Mouse (Mus musculus) left cerebral cortex, postnatal 14 days (tissue): ENCODE measurements around the gene Xpo4. TPM values are rescaled to one million over a fixed set of nuclear protein-coding genes. Genes with fewer than 3 reads are reported as not detected.

ENCODE experiments used
- DNase-seq, 2 experiments: peaks; one replicate each; pipeline ENCODE4 v3.0.0; 2021 to 2022; ENCODE audit warnings: low spot score in 2 of 2, mixed read lengths in 1 of 2
- intact Hi-C: fragments of 180-260 bp; cut with DNase I; formaldehyde crosslinking; loops from one replicate; pipeline ENCODE4 v1.15.1; 2025
- total RNA-seq, 2 experiments: library from RNA; stranded (reverse); gene quantifications; 2 replicates each; pipeline ENCODE4 v1.2.3; 2021

Xpo4 gene
- total RNA-seq, 2 experiments from 2014 or later = 12.8 to 13.0 TPM

DNA sequence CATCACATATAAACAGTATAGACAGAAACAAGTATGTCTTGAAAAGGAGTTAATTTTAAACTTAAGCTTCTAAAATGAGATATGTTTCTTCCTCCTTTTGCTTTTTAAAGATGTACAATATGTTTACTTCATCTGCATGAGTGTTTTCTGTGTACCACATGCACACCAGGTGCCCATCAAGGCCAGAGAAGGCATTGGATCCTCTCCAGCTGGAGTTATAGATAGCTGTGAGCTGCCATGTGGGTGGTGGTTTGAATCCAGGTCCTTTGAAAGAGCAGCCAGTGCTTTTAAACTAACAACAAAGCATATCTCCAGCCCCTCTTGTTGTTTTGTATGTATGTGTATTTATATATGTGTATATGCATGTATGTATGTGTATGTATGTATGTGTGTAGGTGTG is 112.3 kb downstream of the Xpo4 start:
- DNase-seq = no peak
- intact Hi-C loops = no loop called here

DNA sequence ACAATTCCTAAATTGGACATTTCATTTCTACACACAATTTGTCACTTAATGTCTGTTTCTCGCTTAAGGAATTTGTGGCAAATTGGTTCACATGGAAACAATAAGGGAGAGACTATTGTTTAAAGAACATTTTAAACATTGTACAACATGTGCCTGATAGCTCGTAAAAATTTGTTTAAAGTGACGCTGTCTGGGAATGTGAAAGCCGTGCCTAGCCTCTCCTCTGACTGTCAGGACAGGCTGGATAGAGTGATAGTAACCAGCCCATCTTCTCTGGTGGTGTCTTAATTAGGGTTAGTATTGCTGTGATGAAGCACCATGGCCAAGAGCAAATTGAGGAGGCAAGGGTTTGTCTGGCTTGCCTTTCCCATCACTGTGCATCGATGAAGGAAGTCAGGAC is 118.2 kb downstream of the Xpo4 start:
- DNase-seq = no peak
- intact Hi-C loops = no loop called here

DNA sequence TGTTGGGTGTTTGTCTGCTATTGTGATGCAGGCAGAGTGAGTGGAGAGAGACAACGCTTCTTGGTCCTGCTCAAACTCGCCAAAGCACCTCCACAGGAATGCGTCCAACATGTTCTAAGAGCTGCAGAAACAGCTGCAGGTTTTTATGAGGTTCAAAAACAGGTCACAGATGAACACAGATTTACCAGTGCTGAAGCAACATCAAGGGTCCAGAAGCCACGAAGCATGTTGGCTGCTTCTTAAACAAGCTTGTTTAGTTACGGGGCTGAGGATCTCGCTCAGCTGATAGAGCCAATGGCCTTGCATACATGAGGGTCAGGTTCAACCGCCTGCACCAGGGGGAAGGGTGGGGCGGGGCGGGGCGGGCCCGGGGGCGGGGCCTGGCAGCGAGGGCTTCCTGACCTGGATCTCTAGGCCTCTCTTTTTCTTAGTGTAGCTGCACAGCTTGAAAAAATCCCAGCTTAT is 118.6 kb downstream of the Xpo4 start:
- intact Hi-C loops = no loop called here
- DNase-seq = no peak

DNA sequence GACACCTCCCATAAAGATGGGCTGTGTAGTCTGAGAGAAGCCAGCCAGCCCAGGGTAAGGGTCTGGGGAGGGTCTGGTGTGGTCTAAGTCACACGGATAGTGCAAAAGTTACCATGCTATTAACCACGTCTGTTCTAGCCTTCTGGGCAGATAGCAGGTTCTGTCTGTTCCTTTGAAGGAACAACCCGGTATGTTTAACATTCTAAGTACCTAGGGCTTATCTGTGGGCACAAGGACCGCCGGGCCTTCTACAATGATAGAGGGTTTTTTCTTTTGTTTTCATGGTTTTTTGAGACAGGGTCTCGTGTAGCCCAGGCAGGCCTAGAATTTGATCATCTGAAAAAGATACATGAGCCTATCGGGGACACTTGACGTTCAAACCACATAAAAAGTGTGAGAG is 119.1 kb downstream of the Xpo4 start:
- no peak for DNase-seq
- intact Hi-C loops = no loop called here

DNA sequence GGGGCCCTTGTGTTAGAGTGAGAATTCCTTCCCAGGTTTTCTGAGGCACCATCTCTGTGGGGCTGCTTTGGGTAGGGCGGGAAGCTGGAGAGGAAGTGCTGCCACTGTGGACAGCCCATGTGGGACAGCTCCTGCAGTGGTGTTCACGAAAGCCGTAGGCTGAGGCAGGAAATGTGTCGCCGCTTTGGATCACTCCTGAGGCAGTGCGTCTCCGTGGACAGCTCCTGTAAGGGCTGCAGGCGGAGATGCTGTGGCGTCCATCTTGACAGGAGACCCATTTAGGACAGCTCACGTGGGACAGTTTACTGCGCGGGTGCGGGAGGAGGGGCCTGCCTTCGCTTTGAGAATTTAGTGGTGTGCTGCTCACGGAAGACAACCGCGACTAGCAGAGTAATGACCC is 119.7 kb downstream of the Xpo4 start:
- no peak for DNase-seq
- intact Hi-C loops = no loop called here

DNA sequence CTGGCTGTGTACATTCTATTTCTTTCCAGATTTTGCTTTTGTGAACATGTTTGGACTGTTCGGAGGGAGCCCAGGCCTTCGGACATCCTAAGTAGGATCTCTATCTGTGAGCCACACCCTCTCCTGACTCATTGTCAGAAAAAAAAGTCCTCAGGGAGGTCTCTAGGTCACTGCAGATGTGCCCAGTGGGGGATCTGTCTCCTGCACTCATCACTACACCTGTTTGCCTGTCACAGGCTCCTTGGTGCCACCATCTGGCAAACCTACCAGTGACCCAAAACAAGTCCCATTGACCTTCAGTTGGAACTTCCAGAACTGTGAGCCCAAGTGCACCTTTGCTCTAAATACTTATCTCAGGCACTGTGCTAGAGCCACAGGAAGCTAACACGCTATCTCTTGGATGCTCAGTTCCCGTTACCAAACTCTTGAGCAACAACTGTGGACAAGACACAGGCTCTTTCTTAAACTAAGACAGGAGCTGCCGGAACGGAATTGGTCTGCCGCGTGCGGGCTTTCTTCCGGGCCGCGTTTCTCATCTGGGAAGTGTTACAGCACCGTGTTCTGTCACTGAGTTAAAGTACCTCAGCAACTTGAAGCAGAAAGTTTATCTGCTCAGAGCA is 121.7 kb downstream of the Xpo4 start:
- DNase-seq = no peak
- intact Hi-C loops = no loop called here

DNA sequence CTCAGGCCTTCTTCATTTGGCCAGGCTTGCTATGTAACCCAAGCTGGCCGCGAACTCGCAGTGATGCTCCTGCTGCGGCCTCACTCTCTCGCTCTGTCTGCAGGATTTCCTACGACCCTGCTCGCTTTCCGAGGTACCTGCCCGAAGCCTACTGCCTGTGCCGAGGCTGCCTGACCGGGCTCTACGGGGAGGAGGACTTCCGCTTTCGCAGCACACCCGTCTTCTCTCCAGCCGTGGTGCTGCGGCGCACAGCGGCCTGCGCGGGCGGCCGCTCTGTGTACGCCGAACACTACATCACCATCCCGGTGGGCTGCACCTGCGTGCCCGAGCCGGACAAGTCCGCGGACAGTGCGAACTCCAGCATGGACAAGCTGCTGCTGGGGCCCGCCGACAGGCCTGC is 123.0 kb downstream of the Xpo4 start:
- intact Hi-C loops = no loop called here

DNA sequence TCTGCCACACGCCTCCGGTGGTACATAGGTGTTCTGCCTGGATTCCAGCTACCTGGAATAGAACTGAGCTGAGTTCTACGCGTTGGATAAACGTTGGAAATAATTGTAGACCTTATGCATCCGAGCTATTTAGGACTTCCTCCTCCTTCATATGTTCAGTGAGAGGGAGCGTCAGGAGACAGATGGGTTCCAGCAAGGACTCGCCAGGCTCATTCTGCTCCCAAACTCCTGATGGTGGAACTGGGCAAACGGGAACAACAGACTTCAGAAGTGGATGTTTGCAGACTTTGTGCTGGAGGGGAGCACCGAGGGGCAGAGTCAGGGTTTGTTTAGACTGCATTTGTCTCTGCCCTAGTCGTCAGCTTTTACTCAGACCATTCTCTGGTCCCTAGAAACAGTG is 124.5 kb downstream of the Xpo4 start:
- peak in 1 of 2 experiments; percentile 51 for DNase-seq

More for the DNA sequence above, 123.0 kb downstream of the Xpo4 start:
- no peak for DNase-seq

DNA sequence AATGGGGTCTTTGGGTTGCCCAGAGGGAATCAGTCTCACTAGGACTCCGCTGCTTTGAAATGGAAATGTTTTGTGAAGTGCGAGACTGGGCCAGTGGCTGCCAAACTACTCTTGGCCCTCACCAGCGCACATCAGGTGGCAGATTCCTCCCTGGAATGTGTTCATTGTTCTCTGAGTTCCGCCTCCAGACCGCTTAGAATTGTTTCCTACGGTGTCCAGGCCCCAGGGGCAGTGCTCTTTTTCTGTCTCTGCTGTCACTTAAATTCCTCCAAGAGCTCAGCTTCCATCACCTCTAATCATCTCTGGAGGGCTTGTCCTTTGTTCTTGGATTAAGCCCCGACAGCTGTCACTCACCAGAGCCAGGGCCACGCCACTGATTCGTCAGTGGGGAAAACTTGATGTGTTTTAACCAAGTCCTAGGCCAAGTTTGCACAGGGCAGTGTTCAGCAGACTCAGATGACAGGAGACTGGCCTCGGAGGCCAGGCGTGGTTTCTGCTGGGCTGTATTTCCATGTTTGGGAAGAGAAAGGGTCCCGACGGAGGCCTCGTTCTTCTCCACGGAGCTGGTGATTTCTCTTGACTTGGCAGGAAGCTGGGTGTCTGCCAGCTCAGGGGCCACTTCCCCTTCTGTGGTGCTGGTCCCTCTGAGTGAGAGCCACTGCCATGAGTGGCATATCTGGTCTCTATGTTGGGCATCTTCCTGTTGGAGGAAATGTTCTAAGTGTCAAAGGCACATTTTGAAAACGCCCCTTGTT is 127.8 kb downstream of the Xpo4 start:
- DNase-seq = no peak
- intact Hi-C loops = no loop called here

More for the DNA sequence above, 124.5 kb downstream of the Xpo4 start:
- intact Hi-C loops = no loop called here

DNA sequence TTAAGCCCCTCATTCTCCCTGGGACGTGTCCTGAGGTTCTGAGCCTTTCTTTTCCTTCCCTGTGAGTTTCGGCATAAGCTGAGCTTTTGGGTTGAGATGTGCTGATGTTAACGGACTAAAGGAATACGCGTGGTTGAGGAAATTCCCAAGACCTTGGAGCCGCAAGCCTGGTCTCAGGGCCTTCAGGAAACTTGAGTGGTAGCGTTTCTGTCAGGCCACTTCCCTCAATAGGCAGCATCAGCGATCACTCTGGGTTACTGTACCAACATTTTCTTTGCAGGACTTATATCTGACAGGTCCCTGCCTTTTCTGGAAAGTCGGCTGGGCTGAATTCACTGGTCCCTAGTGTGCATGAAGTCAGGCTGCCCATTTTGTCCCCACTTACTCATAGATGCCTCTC is 128.4 kb downstream of the Xpo4 start:
- intact Hi-C loops = no loop called here
- no peak for DNase-seq

DNA sequence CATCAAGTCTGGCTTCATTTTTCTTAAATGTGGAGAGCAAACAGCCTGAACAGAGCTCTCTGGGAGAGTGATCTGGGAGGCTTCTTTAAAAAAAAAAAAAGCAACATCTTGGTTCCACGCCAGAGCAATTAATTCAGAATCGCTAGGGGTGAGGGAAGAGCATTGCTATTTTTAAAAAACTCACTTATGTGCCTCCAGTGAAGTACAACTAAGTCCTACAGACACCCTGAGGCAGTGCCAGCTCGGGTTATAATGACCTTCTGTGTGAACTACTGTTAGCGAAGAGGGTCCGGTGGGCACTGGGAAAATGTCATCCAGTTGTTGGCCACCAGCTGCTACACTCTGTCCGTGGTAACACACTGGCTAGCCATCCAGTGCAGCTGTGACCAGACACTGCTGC is 129.6 kb downstream of the Xpo4 start:
- no peak for DNase-seq
- intact Hi-C loops = no loop called here

DNA sequence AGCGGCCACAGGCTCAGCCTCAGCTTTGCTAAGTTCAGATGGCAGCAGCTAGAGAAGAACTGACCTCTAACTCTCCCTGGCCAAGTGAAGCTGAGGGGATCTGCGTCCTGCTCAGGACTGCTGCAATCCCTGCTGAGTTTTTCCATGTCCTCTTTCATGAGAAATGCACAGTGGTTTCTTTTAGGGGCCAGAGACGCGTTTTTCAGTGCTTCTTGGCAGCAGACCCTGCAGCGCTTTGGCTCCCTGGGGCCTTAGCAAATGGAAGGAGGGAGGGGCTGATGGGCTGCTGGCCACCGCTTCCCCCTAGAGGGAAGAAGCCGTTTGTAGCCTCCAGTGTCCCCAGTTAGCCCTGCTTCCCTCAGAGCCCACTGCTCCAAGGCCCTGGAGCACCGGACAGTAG is 130.3 kb downstream of the Xpo4 start:
- peak in 1 of 2 experiments; percentile 59 for DNase-seq
- intact Hi-C loops = loop anchor here (5.0 kb wide), 1 partner anchor 82 kb away; no protein-coding TSS in a partner anchor

DNA sequence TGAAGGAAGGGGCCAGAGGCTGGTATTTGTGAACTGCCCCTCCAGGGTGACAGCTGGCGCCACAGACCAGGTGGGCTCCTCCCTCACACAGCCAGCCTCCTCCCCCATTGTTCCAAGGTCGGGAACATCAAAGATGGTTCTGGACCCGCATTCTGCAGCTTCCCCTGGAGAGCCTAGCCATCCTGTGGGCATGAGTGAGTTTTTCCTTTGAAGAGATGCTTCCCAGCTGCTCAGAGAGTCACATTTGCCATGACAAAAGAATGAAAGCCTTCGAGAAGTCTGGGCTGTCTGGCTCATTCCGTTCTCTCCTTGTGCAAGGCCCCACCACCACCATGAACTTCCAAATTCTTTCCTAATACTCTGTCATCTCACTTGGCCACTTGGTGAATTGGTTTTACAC is 130.9 kb downstream of the Xpo4 start:
- intact Hi-C loops = loop anchor here (5.0 kb wide), 1 partner anchor 83 kb away; no protein-coding TSS in a partner anchor
- DNase-seq = no peak

DNA sequence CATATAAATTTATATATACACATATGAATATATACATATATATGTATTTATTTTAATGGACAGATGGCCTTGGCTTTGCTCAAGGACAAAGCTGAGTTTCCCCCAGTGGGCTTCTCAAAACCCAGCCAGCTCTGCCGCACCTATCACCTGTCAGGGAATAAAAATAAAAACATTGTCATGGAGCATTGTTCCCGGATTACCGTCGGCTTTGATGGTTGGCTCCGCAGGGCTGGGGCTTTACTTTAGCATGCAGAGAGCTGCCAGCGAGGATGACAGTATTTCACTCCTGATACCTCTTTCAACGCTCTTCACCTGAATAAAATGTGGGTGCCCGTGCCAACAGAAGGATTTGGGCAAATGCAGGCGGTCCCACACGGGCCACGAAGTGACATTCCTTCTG is 131.4 kb downstream of the Xpo4 start:
- no peak for DNase-seq
- intact Hi-C loops = loop anchor here (5.0 kb wide), 1 partner anchor 83 kb away; no protein-coding TSS in a partner anchor

DNA sequence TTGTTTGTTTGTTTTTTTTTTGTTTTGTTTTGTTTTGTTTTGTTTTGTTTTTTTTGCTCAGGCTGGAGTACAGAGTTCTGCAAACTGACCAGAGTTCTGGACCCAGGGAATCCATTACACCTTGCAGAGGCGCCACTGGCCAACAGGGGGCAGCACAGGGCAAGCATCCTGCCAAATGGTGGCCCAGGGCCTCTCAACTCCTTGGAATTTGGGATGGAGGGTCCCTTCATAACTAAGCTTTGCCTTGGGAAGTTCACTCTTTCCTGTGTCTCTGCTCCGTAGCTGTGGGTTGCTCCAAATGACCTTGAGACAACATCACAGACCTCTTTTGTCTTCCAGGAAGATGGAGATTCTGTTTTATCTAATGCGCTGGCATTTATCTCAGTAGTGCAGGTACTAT is 132.0 kb downstream of the Xpo4 start:
- intact Hi-C loops = loop anchor here (5.0 kb wide), 1 partner anchor 84 kb away; no protein-coding TSS in a partner anchor
- DNase-seq = peak in 1 of 2 experiments; percentile 66

DNA sequence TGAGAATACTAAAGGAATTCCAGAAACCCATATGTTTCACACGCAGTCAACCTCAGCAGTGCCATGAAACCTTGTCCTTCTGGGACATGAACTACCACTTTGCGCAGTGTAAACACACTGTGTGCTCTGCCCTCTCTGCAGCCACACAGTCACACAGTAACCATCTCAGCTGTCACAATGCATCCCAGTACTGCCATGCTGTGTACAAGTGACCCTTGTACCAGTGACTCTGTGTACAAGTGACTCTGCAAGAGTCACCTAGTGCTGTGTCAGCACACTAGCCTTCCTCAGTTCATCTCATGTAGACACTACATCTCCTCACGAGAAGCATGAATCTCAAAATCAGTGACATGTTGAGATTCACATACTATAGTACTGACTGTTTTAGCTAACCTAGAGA is 132.7 kb downstream of the Xpo4 start:
- intact Hi-C loops = loop anchor here (5.0 kb wide), 1 partner anchor 85 kb away; no protein-coding TSS in a partner anchor
- no peak for DNase-seq

DNA sequence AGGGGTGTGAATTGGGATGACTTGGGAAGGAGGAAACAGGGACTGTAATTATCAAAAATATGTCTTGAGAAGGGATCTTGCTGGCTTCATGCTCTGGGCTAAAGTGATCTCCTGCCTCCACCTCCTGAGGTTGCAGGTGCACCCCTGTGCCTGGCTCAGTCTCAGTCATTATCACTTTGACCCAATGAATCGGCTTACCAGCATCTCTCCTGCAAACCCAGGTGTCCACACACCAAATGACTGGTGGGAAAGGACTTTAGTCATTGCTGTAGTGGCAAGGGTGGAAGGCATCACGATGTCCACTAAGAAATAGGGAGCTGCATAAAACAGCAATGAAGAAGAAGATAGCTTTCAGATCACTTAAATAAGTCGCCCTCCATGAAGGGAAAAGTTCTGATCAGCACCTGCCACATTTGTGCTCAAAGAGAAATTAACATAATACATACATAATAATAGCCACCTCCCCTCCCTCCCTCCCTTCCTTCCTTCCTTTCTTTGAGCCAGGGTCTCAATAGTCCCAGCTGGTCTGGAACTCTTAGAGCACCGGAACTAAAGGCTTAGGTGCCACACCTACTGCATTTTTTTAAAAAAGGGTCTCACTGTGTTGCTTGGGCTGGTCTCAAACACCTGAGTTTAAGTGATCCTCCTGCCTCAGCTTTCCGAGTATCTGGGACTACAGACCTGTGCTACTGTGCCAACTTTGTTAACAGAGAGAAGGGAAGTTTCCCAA is 135.3 kb downstream of the Xpo4 start:
- intact Hi-C loops = loop anchor here (5.0 kb wide), 2 partner anchors 42 to 87 kb away; partner anchors contain the start of gene Eef1akmt1
- no peak for DNase-seq

DNA sequence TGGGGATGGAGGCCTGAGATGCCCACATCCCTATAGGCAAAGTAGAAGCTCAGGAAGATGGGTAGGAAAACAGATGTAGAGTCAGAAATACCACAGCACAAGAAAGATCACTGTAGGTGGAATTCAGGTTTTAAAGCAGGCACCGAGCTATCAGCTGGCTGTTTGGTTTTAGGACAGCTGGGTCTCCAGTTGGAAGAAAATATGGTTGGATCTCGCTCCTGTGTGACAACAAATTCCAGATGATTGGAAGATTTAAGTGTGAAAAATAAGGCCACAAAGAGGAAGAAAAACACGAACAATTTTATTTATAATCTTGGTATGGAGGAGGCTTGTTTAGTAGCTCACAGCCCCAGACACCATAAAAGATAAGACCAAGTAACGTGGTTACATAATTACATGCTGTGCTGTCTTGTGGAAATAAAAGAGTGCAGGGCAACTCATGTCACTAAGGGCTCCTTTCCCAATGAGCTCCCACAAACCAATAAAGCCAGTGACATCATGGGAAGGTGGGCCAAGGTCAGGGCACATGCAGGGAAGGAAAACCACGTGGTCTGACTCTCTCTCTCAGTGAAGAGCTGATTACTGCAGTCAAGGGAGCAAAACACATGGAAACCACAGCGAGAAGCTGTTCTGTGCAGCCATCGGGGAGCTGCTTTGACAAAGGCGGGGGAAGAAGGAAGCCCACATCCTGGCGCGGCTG is 136.0 kb downstream of the Xpo4 start:
- intact Hi-C loops = loop anchor here (5.0 kb wide), 1 partner anchor 43 kb away; the partner anchor contains the start of gene Eef1akmt1

DNA sequence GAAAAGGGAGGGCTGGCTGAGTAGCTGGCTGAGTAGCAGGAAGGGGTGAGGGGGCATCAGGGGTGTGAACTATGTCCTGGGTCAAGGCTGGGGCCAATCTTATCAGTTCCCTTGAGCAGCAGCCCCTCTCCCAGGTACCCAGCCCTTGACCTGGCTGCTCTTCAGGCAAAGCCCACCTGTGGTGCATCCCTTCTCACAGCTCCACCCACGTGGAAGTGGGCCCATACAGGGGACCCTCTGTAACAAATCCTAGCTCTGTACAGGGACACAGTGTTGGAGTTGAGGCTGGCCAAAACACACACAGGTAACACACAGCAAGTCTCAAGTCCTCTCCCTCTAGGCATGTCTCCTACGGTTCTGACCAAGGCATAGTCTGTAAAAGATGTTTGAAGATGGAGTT is 137.6 kb downstream of the Xpo4 start:
- no peak for DNase-seq
- intact Hi-C loops = loop anchor here (5.0 kb wide), 1 partner anchor 45 kb away; the partner anchor contains the start of gene Eef1akmt1

More for the DNA sequence above, 136.0 kb downstream of the Xpo4 start:
- peak; percentile 51 to 61 for DNase-seq
